Mouse (Mus musculus) brain, embryonic 14.5 days (tissue): Measurements from ENCODE around the gene Ulk3.

Experiments used
- CTCF ChIP-seq: fragments of 200-500 bp; IDR thresholded peaks from 2 replicates; pipeline ENCODE4 v1.5.1; 2012; ENCODE audit warnings: inconsistent platforms, mild to moderate bottlenecking, moderate library complexity, borderline replicate concordance; ENCODE audit not compliant: insufficient read depth, insufficient read length; ENCODE audit errors: extremely low read depth
- POLR2A ChIP-seq: fragments of 200-500 bp; IDR thresholded peaks from 2 replicates; pipeline ENCODE4 v1.6.1; 2012; ENCODE audit warnings: mild to moderate bottlenecking, inconsistent platforms, borderline replicate concordance; ENCODE audit not compliant: poor library complexity, insufficient read depth, insufficient read length, severe bottlenecking; ENCODE audit errors: extremely low read depth

DNA sequence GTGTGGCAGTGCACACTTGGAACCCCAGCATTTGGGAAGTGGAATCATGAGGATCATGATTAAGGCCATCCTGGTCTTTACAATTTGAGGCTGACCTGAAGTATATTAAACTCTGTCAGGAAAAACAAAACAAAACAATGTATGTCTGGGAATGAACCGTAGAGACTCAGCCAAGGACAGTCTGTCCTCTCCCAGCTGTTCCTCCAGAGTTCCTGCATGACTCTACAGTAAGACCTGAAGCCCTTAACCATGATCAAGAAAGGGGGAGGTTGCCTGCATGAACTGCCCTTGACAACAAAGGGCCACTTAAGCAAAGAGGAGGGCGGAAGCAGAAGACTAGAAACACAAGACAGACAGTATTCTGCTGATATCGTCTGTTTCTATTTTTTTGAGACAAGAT is 13.7 kb upstream of the Ulk3 start:
- TF ChIP-seq POLR2A (no peak), CTCF (no peak)
